Mouse (Mus musculus): ENCODE data around the gene Lpcat3. TPM values are rescaled to one million over a fixed set of nuclear protein-coding genes. Genes with fewer than 3 reads are reported as not detected.

Lpcat3 gene
- polyA plus RNA-seq, 1 experiment from 2014 or later: 41.0 TPM

MicroRNAs within 50 kb of the gene (microRNA counts, 519-probe panel; counts per million panel counts)
- microRNA mmu-miR-141 (895 counts per million, percentile 3 among the panel's probes with 10 or more counts), microRNA mmu-miR-200c (2,284 counts per million, percentile 38 among the panel's probes with 10 or more counts)

Small RNAs within 50 kb of the gene (microRNA-seq; reads per million reads assigned to microRNA genes)
- gene Mir141: 237 reads per million, percentile 62 among the genes with 10 or more reads in this experiment
- gene Mir200c: 2,049 reads per million, percentile 83 among the genes with 10 or more reads in this experiment

Other genes starting within 250 kb of the Lpcat3 start
- gene Pex5, start 248.0 kb upstream of the Lpcat3 start, polyA plus RNA-seq (2015; fragmentation: Nextera tagmentation; extraction: Ambion mirVana): 24.9 and 30.9 TPM in 2 replicates
- 0.73 and 1.5 TPM in 2 replicates for gene Clstn3, start 198.2 kb upstream of the Lpcat3 start, polyA plus RNA-seq (2015; fragmentation: Nextera tagmentation; extraction: Ambion mirVana)
- 0.42 and 0.56 TPM in 2 replicates for gene C1rl, start 169.9 kb upstream of the Lpcat3 start, polyA plus RNA-seq (2015; fragmentation: Nextera tagmentation; extraction: Ambion mirVana)
- gene C1ra, start 150.6 kb upstream of the Lpcat3 start, polyA plus RNA-seq (2015; fragmentation: Nextera tagmentation; extraction: Ambion mirVana): 1.5 and 2.0 TPM in 2 replicates
- 2.0 and 3.6 TPM in 2 replicates for gene C1s1, start 120.7 kb upstream of the Lpcat3 start, polyA plus RNA-seq (2015; fragmentation: Nextera tagmentation; extraction: Ambion mirVana)
- gene C1rb, start 92.7 kb upstream of the Lpcat3 start, polyA plus RNA-seq (2015; fragmentation: Nextera tagmentation; extraction: Ambion mirVana): not detected in 2 replicates
- not detected in 2 replicates for gene C1s2, start 26.9 kb upstream of the Lpcat3 start, polyA plus RNA-seq (2015; fragmentation: Nextera tagmentation; extraction: Ambion mirVana)
- gene Emg1, start 49.2 kb downstream of the Lpcat3 start, polyA plus RNA-seq (2015; fragmentation: Nextera tagmentation; extraction: Ambion mirVana): 108 and 121 TPM in 2 replicates
- gene Phb2, start 49.3 kb downstream of the Lpcat3 start, polyA plus RNA-seq (2015; fragmentation: Nextera tagmentation; extraction: Ambion mirVana): 307 and 324 TPM in 2 replicates
- gene Ptpn6, start 75.7 kb downstream of the Lpcat3 start, polyA plus RNA-seq (2015; fragmentation: Nextera tagmentation; extraction: Ambion mirVana): 5.6 and 21.1 TPM in 2 replicates
- gene Grcc10, start 78.3 kb downstream of the Lpcat3 start, polyA plus RNA-seq (2015; fragmentation: Nextera tagmentation; extraction: Ambion mirVana): 387 and 416 TPM in 2 replicates
- not detected in 2 replicates for gene Gm45234, start 93.0 kb downstream of the Lpcat3 start, polyA plus RNA-seq (2015; fragmentation: Nextera tagmentation; extraction: Ambion mirVana)
- 9.3 and 11.7 TPM in 2 replicates for gene Atn1, start 93.5 kb downstream of the Lpcat3 start, polyA plus RNA-seq (2015; fragmentation: Nextera tagmentation; extraction: Ambion mirVana)
- gene Eno2, start 106.6 kb downstream of the Lpcat3 start, polyA plus RNA-seq (2015; fragmentation: Nextera tagmentation; extraction: Ambion mirVana): 2.7 and 4.3 TPM in 2 replicates
- gene Lrrc23, start 116.7 kb downstream of the Lpcat3 start, polyA plus RNA-seq (2015; fragmentation: Nextera tagmentation; extraction: Ambion mirVana): 0.83 and 1.0 TPM in 2 replicates
- 7.0 and 9.8 TPM in 2 replicates for gene Spsb2, start 145.6 kb downstream of the Lpcat3 start, polyA plus RNA-seq (2015; fragmentation: Nextera tagmentation; extraction: Ambion mirVana)
- 1,247 and 1,352 TPM in 2 replicates for gene Tpi1, start 151.3 kb downstream of the Lpcat3 start, polyA plus RNA-seq (2015; fragmentation: Nextera tagmentation; extraction: Ambion mirVana)
- gene Usp5, start 166.5 kb downstream of the Lpcat3 start, polyA plus RNA-seq (2015; fragmentation: Nextera tagmentation; extraction: Ambion mirVana): 87.2 and 114 TPM in 2 replicates
- gene Cdca3, start 166.5 kb downstream of the Lpcat3 start, polyA plus RNA-seq (2015; fragmentation: Nextera tagmentation; extraction: Ambion mirVana): 117 and 128 TPM in 2 replicates
- gene Gnb3, start 177.2 kb downstream of the Lpcat3 start, polyA plus RNA-seq (2015; fragmentation: Nextera tagmentation; extraction: Ambion mirVana): 4.9 and 5.2 TPM in 2 replicates
- gene P3h3, start 194.7 kb downstream of the Lpcat3 start, polyA plus RNA-seq (2015; fragmentation: Nextera tagmentation; extraction: Ambion mirVana): 14.0 and 24.2 TPM in 2 replicates
- 2.2 and 2.4 TPM in 2 replicates for gene Gpr162, start 201.0 kb downstream of the Lpcat3 start, polyA plus RNA-seq (2015; fragmentation: Nextera tagmentation; extraction: Ambion mirVana)
- 0.05 and 0.68 TPM in 2 replicates for gene Cd4, start 225.2 kb downstream of the Lpcat3 start, polyA plus RNA-seq (2015; fragmentation: Nextera tagmentation; extraction: Ambion mirVana)
- 1.2 and 1.7 TPM in 2 replicates for gene Lag3, start 248.7 kb downstream of the Lpcat3 start, polyA plus RNA-seq (2015; fragmentation: Nextera tagmentation; extraction: Ambion mirVana)